Mouse (Mus musculus) embryo, embryonic 10.5 days (tissue): ENCODE results near the gene Gm136.

ENCODE experiments used
- DNase-seq: peaks from one replicate; pipeline ENCODE4 v3.0.0-alpha.2; 2015; ENCODE audit warnings: low spot score

Gene Gm136

DNA sequence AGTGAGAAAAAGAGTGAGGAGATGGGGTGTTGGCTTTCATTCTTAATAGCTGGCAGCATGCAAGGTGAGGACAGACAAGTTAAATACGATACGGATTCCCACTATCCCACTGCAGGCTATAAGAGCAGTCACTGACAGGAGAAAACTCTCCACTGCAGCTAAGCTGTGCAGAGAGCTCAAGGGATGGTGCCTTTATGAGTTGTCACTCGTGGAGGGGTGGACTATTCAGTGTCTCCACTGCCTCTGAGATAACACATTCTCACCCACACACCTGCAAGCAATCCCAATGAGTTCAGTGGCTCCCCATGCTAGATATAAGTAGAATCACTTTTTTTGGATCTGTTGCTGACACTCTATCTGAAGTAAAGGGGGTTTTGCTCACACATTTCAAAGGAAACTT is 47.9 kb downstream of the Gm136 start:
- no peak for DNase-seq

DNA sequence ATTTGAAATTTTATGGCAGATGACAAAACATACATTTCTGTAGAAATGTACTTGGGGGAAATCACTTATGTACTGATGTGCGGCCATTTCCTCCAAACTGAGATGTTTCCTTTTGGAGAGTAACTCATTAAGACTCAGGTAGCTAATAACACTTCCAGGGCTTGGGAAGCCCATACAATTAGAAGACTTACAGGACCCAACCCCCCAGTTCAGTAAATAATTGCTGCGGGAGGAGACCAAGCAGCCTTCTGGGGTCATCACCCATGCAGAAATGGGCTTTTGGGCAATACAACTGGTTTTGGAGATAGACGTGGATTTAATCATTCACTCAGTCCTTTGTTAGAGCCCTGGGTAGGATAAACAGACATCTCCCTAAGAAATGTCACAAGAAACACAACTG is 48.8 kb downstream of the Gm136 start:
- no peak for DNase-seq

DNA sequence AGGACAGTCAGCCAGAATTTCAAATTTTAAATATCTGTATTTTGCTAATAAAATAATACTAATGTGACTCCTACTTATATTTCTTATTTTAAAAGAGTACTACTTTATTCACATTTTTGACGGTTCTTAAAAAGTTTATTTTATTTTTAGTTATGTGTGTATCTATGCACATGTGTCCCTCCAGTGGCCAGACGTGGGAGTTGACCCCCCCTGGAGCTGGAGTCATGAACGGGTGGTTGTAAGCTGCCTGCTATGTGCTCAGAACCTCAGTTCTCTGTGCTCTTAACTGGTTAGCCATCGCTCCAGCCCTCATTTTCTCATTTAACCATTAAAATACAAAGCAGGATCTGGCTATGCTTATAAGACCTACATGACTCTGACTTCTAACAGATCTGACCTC is 53.0 kb downstream of the Gm136 start:
- no peak for DNase-seq

DNA sequence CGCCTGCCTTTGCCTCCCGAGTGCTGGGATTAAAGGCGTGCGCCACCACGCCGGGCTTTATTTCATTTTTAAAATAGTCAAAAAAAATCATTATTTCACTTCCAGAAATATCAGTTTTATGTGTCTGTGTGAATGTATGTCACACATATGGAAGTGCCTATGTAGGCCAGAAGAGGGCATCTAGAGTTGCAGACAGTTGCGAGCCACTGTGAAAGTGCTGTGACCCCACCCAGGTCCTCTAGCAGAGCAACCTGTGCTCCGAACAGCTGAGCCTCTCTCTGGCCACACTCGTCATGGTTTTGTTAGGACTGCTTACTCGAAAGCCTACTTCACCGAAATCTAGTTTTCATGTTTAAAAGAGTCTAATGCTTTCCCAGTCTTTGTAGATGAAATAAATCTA is 53.8 kb downstream of the Gm136 start:
- no peak for DNase-seq

DNA sequence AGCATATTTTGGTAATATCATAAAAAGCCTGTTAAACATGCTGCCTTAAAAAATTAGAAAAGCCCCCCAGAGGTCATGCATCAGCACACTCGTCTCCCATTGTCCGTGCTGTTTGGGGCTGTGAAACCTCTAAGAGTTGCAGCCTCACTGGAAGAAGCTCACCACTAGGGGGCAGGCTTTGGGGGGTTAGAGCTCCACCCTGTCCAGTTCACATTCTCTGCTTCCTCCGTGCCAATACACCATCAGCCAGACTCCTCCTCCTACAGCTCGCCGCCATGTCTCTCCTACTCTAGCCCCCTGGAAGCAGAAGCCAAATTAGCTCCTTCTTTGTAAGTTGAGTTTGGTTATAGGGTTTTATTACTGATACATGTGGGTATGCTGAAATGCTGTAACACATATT is 54.5 kb downstream of the Gm136 start:
- peak; percentile 79 for DNase-seq
